Mouse (Mus musculus) thymus, adult 2 months (tissue): ENCODE data around the gene Wdr24.
"Not testable (repeated sequence)": the region's sequence is repeated elsewhere in the genome, so short reads cannot be mapped to it uniquely, and the experiment has no call there.

Experiments used
- CTCF ChIP-seq: fragments of 200-500 bp; IDR thresholded peaks from 2 replicates; pipeline ENCODE4 v1.5.1; 2012; ENCODE audit warnings: mild to moderate bottlenecking, control low read depth, low read length, moderate library complexity, borderline replicate concordance; ENCODE audit not compliant: control insufficient read depth, poor library complexity, insufficient read depth; ENCODE audit errors: extremely low read depth
- POLR2A ChIP-seq: fragments of 200-500 bp; IDR thresholded peaks from 2 replicates; pipeline ENCODE4 v1.6.1; 2012; ENCODE audit warnings: mild to moderate bottlenecking, low read length, control low read depth, moderate library complexity; ENCODE audit not compliant: control insufficient read depth, poor library complexity, insufficient read depth; ENCODE audit errors: extremely low read depth

DNA sequence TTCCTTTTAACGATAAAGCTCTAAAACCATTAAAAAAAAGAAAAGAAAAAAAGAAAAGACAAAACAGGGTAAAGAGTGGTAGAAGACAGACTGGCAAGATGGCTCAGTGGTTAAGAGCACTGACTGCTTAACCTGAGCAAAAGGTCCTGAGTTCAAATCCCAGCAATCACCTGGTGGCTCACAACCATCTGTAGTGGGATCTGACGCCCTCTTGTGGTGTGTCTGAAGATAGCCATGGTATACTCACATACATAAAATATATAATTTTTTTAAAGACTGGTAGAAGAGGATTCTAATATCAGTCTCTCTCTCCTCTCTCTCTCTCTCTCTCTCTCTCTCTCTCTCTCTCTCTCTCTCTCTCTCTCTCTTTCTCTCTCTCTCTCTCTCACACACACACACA is 16.0 kb upstream of the Wdr24 start:
- not testable (repeated sequence) for TF ChIP-seq CTCF, POLR2A
